Mouse (Mus musculus) frontal cortex, postnatal 36 days (tissue): Measurements from ENCODE around the gene Myoz2.
A peak's percentile ranks its signal among the peaks of the same experiment; 100 is the strongest.

Experiments
- DNase-seq, 2 experiments: peaks; one replicate each; pipeline ENCODE4 v3.0.0; 2022; ENCODE audit warnings: low spot score in 2 of 2

The Myoz2 gene

DNA sequence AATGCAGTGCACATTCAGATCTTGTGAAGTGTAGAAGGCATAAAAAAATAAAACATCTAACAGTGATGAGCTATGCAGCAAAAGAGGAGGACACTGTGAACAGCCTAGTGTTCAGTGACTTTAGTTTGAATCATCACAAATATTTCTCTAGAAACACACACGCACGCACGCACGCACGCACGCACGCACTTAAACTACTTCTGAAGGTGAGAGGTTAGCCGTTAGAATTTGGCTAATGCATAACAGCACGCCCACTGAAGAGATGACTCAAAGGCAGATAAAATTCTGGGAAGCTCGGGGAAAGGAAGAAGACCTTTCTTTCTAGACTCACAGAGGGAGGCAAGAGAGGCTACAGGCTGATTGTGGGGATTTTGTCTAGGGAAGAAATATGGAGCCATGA is 27.4 kb downstream of the Myoz2 start:
- no peak for DNase-seq

- no peak for DNase-seq
These were observed 33.8 kb downstream of the Myoz2 start for GRCm38 (mm10) chr3:123001053-123001452.

- DNase-seq: no peak
These were observed 36.3 kb downstream of the Myoz2 start for GRCm38 (mm10) chr3:122998511-122998910.

GRCm38 (mm10) chr3:122996968-122997367 is 37.8 kb downstream of the Myoz2 start:
- no peak for DNase-seq

GRCm38 (mm10) chr3:122986906-122987305 is 47.9 kb downstream of the Myoz2 start:
- DNase-seq: no peak

- no peak for DNase-seq
These were observed 48.4 kb downstream of the Myoz2 start for GRCm38 (mm10) chr3:122986386-122986785.

DNA sequence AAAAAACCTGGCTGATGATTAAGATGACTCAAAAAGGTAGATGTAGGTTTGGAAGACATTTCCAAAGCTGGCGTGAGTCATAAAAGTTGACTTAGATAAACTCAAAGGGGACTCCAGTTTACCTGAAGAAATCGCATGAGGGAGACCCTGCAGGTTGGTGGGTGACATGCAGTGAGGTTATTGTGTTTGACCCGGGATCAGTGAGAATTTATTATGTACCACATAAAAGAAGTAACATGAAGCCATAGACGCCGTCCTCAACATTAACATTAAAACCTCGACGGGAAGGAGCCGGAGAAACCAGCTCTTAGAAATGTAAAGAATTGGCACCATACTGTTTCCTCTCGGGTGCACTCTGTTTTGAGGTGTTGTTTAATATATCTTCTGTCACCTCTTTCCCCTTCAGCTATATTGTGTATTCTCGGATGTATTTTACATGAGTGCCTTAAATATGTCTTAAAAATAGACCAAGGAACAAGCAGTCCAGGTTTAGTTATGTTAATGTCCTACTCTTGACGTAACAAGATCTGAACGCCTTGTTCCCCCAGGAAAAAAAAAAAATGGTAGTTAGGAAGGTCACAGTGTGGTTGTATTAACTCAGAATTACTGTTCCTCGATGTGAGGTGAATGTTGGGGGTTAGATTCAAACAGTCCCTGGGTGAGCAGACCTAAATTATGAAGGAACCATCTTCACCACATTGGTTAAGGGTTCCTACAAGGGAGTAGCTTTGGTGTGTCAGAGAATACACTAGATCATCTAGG is 49.5 kb downstream of the Myoz2 start:
- DNase-seq: no peak

GRCm38 (mm10) chr3:122984249-122985182 is 50.3 kb downstream of the Myoz2 start, which contains the start of gene Usp53:
Gene Usp53 (minus strand): TSS chr3:122984510.
- DNase-seq: peak; percentile 93 to 94

DNA sequence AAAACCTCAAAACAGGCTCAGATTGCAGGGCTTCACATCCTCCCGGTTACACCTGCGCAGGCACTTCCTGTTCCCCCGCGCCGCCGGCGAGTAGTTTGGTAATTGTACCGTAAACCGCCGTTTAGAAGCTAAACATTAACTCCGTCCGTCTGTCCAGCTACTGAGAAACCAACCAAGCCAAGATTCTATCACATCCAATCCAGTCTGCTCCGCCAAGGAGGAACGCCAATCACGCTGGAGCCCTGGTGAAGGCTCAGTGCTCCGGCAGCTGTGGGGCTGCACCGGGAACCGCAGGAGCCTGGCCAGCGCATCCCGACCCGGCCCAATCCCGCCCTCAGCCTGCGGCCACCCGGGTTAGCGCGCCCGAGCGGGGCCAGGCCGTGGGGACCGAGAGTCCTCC is 51.0 kb downstream of the Myoz2 start:
- DNase-seq: no peak

- DNase-seq: no peak
These were observed 58.9 kb downstream of the Myoz2 start for GRCm38 (mm10) chr3:122975964-122976363.

- peak in 1 of 2 experiments; percentile 30 for DNase-seq
These were observed 59.5 kb downstream of the Myoz2 start for GRCm38 (mm10) chr3:122975363-122975762.

DNA sequence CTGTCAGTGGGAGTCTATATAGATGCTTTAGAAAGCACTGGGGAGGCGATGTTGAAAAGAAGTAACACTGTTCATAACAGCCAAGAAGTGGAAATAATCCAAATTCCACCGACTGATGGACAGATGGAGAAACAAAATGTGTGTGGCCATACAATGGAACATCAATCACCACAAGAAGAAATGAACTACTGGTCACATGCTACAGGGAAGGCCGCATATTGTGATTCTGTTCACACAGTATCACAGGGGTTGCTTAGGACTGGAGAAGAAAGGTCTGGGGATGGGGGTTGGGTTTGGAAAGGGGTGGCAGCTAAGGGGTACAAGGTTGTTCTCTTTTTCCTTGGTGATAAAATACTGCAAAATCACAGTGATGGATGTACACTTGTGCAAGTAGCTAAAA is 60.0 kb downstream of the Myoz2 start:
- DNase-seq: peak in 1 of 2 experiments; percentile 18

DNA sequence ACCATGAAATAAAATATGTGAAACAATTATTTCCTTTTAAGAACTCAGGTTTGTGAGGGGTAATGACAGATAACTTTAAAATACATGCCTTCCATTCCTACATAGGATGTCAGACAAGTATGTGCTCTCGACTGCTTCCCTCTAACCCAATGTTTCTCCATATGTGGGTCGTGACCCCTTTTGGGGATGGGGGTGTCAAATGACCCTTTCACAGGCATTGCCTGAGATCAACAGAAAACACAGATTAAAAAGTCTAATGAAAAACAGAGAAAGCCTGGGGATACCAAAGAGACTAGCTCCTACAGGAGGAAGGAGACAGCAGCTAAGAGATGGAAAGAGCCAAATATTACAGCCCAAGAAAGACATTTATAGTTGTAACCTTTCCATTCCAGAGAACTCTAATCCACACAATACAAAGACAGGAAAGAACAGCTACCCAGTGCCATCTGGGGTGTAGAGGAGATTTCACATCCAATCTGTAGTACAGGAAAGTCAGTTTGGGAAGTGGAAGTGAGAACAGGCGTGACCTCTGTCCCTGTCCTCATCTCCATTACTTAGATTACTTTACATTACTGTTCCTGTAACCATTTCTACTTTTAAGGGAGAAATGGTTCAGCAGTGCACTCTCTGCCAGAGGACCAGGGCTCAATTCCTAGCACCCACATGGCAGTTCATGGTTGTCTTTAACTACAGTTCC is 62.5 kb downstream of the Myoz2 start:
- no peak for DNase-seq

DNA sequence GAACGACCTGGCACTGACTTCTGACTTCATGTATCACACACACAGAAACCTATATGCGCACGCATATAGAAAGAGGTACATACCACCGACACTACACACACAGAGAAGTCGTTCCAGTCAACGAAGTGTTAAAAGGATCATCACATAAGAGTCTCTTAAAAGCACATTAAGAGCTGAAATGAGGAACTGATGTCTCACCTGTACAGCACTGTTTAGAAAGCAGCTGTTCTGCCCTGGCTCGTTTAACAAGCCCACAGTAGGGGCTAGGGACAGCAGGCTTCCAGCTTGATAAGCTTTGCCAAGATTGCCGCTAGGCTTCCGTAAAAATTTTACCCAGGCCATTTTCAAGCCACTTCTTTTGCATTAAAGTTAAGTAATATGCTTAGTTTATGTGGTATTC is 66.4 kb downstream of the Myoz2 start:
- no peak for DNase-seq

DNA sequence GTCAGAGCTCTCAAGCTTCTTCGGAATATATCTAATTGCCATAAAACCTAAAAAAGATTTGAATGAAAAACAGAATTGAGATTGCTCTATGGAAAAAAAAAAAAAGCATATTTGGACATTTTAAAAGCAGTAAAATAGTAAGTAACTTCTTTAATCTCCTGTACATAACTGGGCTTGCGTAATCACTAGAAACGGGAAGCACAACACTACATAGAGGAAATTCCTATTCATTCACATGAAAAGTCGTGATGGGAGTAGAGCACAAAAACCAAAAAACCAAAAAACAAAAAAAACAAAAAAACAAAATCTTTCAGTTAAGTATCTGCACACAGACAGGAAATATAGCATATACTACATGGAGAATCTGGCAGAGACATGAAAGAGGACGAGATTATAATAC is 70.5 kb downstream of the Myoz2 start:
- DNase-seq: no peak
